Mouse (Mus musculus) C2C12 (cell line): ENCODE results near the gene Lsg1. TPM values are rescaled to one million over a fixed set of nuclear protein-coding genes. Genes with fewer than 3 reads are reported as not detected.

Experiments
- H3K27me3 ChIP-seq: one replicate; pipeline ENCODE4 v1.6.1; 2011; ENCODE audit not compliant: control insufficient read depth, insufficient read depth, insufficient read length
- H3K36me3 ChIP-seq: one replicate; pipeline ENCODE4 v1.6.1; 2011; ENCODE audit not compliant: control insufficient read depth, insufficient read depth
- H3K4me3 ChIP-seq: one replicate; pipeline ENCODE4 v1.5.1; 2011; ENCODE audit warnings: mild to moderate bottlenecking, control low read depth; ENCODE audit not compliant: poor library complexity, insufficient read depth, severe bottlenecking
- H3K79me2 ChIP-seq: one replicate; pipeline ENCODE4 v1.6.1; 2011; ENCODE audit not compliant: control insufficient read depth, insufficient read depth
- H3K79me3 ChIP-seq: one replicate; pipeline ENCODE4 v1.6.1; 2011; ENCODE audit warnings: low read depth, control low read depth
- H3ac ChIP-seq: one replicate; pipeline ENCODE3; 2011; ENCODE audit warnings: low read depth; ENCODE audit not compliant: control insufficient read depth, insufficient read length
- CEBPB ChIP-seq: IDR thresholded peaks from one replicate; pipeline ENCODE4 v1.6.1; 2011; ENCODE audit warnings: low read depth, mild to moderate bottlenecking, control low read depth, moderate library complexity
- CTCF ChIP-seq: IDR thresholded peaks from one replicate; pipeline ENCODE4 v1.5.1; 2011; ENCODE audit not compliant: control insufficient read depth, insufficient read depth, insufficient read length
- FOSL1 ChIP-seq: IDR thresholded peaks from one replicate; pipeline ENCODE4 v1.8.0; 2011; ENCODE audit warnings: mild to moderate bottlenecking, low read length; ENCODE audit not compliant: poor library complexity, insufficient read depth, severe bottlenecking
- MAX ChIP-seq: IDR thresholded peaks from one replicate; pipeline ENCODE4 v1.6.1; 2011; ENCODE audit warnings: mild to moderate bottlenecking, control low read depth
- MYOD1 ChIP-seq: IDR thresholded peaks from one replicate; pipeline ENCODE4 v1.6.1; 2011; ENCODE audit warnings: low read depth; ENCODE audit not compliant: control insufficient read depth, insufficient read length
- MYOG ChIP-seq: IDR thresholded peaks from one replicate; pipeline ENCODE4 v1.6.1; 2011; ENCODE audit not compliant: control insufficient read depth, insufficient read length; ENCODE audit errors: extremely low read depth
- USF1 ChIP-seq: IDR thresholded peaks from one replicate; pipeline ENCODE4 v1.6.1; 2011; ENCODE audit warnings: low read depth, mild to moderate bottlenecking, control low read depth, moderate library complexity
- polyA plus RNA-seq: library from polyadenylated mRNA; unstranded; fragments of >200 nt; fragmentation: generic; extraction: Trizol; gene quantifications from one replicate; pipeline ENCODE4 v1.2.1, GENCODE M21; 2012; ENCODE audit warnings: missing spikeins

Gene Lsg1
- polyA plus RNA-seq, 1 experiment = 28.8 TPM

DNA sequence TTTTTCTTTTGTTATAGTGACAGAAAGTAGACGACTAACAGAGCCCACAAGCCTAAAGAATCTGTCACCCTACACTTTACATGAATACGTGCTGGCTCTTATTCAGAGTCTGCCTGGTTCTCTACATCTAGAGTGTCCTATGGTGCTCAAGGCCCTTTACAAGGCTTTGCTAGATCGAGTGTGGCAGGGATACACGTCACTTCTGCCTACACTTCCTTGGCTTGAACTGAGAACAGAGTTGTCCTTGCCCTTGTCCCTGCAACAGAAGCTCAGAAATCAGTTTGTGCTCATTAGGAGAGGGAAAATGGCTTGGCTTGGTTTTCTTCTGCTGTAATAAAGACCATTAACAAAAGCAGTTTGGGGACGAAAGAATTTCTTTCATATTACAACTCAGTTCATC lies 23.9 kb upstream of the Lsg1 start:
- Histone ChIP-seq H3K36me3 (no peaks in the 10 kb centered on the region), H3K27me3 (peaks cover 48% of the 10 kb centered on the region), H3ac (no peak overlapping the region), H3K79me2 (no peaks in the 10 kb centered on the region), H3K4me3 (no peak overlapping the region), H3K79me3 (no peaks in the 10 kb centered on the region)
- TF ChIP-seq MYOG (no peak), FOSL1 (no peak), CEBPB (no peak), CTCF (no peak), MAX (no peak), USF1 (no peak), MYOD1 (no peak)

GRCm38 (mm10) chr16:30607868-30608267 lies 20.5 kb upstream of the Lsg1 start:
- Histone ChIP-seq H3ac (no peak overlapping the region), H3K79me3 (no peaks in the 10 kb centered on the region), H3K4me3 (no peak overlapping the region), H3K79me2 (no peaks in the 10 kb centered on the region), H3K36me3 (no peaks in the 10 kb centered on the region), H3K27me3 (peaks cover 31% of the 10 kb centered on the region)
- TF ChIP-seq MAX (no peak), MYOG (no peak), USF1 (no peak), FOSL1 (no peak), CTCF (no peak), CEBPB (no peak)

DNA sequence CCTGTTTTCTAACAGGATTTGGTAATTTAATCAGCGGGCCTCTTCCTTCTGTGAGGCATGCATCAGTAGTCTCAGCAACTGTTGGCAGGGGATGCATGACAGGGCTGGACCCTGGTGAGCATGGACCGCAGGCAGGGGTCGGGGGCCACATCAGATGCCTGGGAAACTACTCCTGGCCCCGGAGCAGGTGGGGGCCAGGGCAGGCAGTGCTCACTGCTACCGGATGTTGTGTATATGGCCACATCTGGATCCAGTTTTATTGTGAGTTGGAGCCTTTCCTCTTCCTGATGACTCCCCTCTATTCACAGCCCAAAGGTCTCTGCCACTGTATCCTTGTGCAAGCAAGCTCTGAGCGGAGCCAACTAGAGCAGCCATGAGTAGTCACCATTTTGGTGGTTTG lies 18.1 kb upstream of the Lsg1 start:
- Histone ChIP-seq H3ac (no peak overlapping the region), H3K36me3 (no peaks in the 10 kb centered on the region), H3K4me3 (no peak overlapping the region), H3K79me2 (no peaks in the 10 kb centered on the region), H3K27me3 (peaks cover 22% of the 10 kb centered on the region), H3K79me3 (no peaks in the 10 kb centered on the region)
- TF ChIP-seq USF1 = no peak

GRCm38 (mm10) chr16:30604807-30605137 lies 17.4 kb upstream of the Lsg1 start:
- TF ChIP-seq FOSL1 = no peak
- no peak for TF ChIP-seq CTCF
- no peak for TF ChIP-seq CEBPB
- no peak for TF ChIP-seq MAX
- TF ChIP-seq USF1 = no peak
- TF ChIP-seq MYOG = no peak
- peaks cover 23% of the 10 kb centered on the region for H3K27me3 ChIP-seq
- no peak overlapping the region for H3K4me3 ChIP-seq
- no peaks in the 10 kb centered on the region for H3K79me3 ChIP-seq
- no peaks in the 10 kb centered on the region for H3K36me3 ChIP-seq
- no peaks in the 10 kb centered on the region for H3K79me2 ChIP-seq
- no peak overlapping the region for H3ac ChIP-seq

GRCm38 (mm10) chr16:30604061-30604806 lies 16.8 kb upstream of the Lsg1 start:
- Histone ChIP-seq H3K27me3 (peaks cover 23% of the 10 kb centered on the region), H3K4me3 (no peak overlapping the region), H3K79me2 (no peaks in the 10 kb centered on the region), H3K79me3 (no peaks in the 10 kb centered on the region), H3ac (no peak overlapping the region), H3K36me3 (no peaks in the 10 kb centered on the region)
- TF ChIP-seq MAX (no peak), MYOD1 (no peak), CTCF (no peak), FOSL1 (no peak), CEBPB (no peak), USF1 (no peak)

- no peaks in the 10 kb centered on the region for H3K36me3 ChIP-seq
- no peaks in the 10 kb centered on the region for H3K79me3 ChIP-seq
- no peaks in the 10 kb centered on the region for H3K79me2 ChIP-seq
- no peak overlapping the region for H3K4me3 ChIP-seq
- no peak for TF ChIP-seq MYOD1
- no peak for TF ChIP-seq MYOG
- no peak for TF ChIP-seq CTCF
- TF ChIP-seq USF1 = no peak
- TF ChIP-seq FOSL1 = no peak
- TF ChIP-seq CEBPB = no peak
- no peak for TF ChIP-seq MAX
- no peak overlapping the region for H3ac ChIP-seq
- H3K27me3 ChIP-seq = peaks cover 21% of the 10 kb centered on the region
Observed at GRCm38 (mm10) chr16:30603531-30603842, 16.1 kb upstream of the Lsg1 start.
